Mouse (Mus musculus) hindbrain, embryonic 16.5 days (tissue): ENCODE results near the gene Trim39. TPM values are rescaled to one million over a fixed set of nuclear protein-coding genes. Genes with fewer than 3 reads are reported as not detected.
A peak's percentile ranks its signal among the peaks of the same experiment; 100 is the strongest.

Experiments
- ATAC-seq: fragments of 200-750 bp; cut with Nextera tagmentation; 2 replicates; pipeline ENCODE4 v1.8.0; 2017; ENCODE audit warnings: moderate TSS enrichment, moderate library complexity
- H3K27ac ChIP-seq: fragments of 300-500 bp; sonication (generic); 2 replicates; pipeline ENCODE4 v1.5.1; 2014; ENCODE audit warnings: low read depth, mild to moderate bottlenecking, control low read depth, low read length, moderate library complexity
- H3K27me3 ChIP-seq: fragments of 300-500 bp; sonication (generic); replicated peaks from 2 replicates; pipeline ENCODE4 v1.6.1; 2014; ENCODE audit warnings: low read length; ENCODE audit not compliant: control insufficient read depth, insufficient read depth
- H3K36me3 ChIP-seq: fragments of 300-500 bp; sonication (generic); 2 replicates; pipeline ENCODE4 v1.6.1; 2014; ENCODE audit warnings: mild to moderate bottlenecking, low read length, moderate library complexity, mixed read lengths; ENCODE audit not compliant: control insufficient read depth, insufficient read depth
- H3K4me1 ChIP-seq: fragments of 300-500 bp; sonication (generic); 2 replicates; pipeline ENCODE4 v1.6.1; 2014; ENCODE audit warnings: low read depth, low read length; ENCODE audit not compliant: control insufficient read depth, insufficient read depth
- H3K4me2 ChIP-seq: fragments of 300-500 bp; sonication (generic); 2 replicates; pipeline ENCODE4 v1.6.1; 2014; ENCODE audit warnings: mild to moderate bottlenecking, low read length, control low read depth, moderate library complexity
- H3K4me3 ChIP-seq: fragments of 300-500 bp; sonication (generic); 2 replicates; pipeline ENCODE4 v1.5.1; 2014; ENCODE audit warnings: mild to moderate bottlenecking, low read length, control low read depth, moderate library complexity
- H3K9ac ChIP-seq: fragments of 300-500 bp; sonication (generic); 2 replicates; pipeline ENCODE4 v1.6.1; 2014; ENCODE audit warnings: low read depth, mild to moderate bottlenecking, control low read depth, low read length, moderate library complexity
- H3K9me3 ChIP-seq: fragments of 300-500 bp; sonication (generic); 2 replicates; pipeline ENCODE4 v1.6.1; 2014; ENCODE audit warnings: mild to moderate bottlenecking, low read length, moderate library complexity; ENCODE audit not compliant: control insufficient read depth
- WGBS: fragments of 180-500 bp; shearing (Covaris S2); extraction: QIAGEN DNeasy Blood & Tissue Kit; methylation state at CpG from one replicate; pipeline ENCODE4 v1.1.7; 2014; 5-methylcytosine and 5-hydroxymethylcytosine counted together
- polyA plus RNA-seq: library from polyadenylated mRNA; unstranded; fragments of >200 nt; fragmentation: Nextera tagmentation; extraction: Ambion mirVana; gene quantifications from 2 replicates; pipeline ENCODE4 v1.2.1, GENCODE M21; 2015

Gene Trim39
- polyA plus RNA-seq, 1 experiment from 2014 or later, result 22.1 TPM

- 88% methylated on average over 5 of the region's 5 CpGs for WGBS
- Histone ChIP-seq H3K4me1 (peaks cover 5% of the 10 kb centered on the region), H3K36me3 (no peaks in the 10 kb centered on the region), H3K9ac (no peak overlapping the region), H3K27me3 (peaks cover 13% of the 10 kb centered on the region), H3K9me3 (no peaks in the 10 kb centered on the region), H3K4me3 (no peak overlapping the region), H3K27ac (no peak overlapping the region), H3K4me2 (no peak overlapping the region)
- no peak for ATAC-seq
Measured at GRCm38 (mm10) chr17:36233572-36233971, 38.5 kb downstream of the Trim39 start.

DNA sequence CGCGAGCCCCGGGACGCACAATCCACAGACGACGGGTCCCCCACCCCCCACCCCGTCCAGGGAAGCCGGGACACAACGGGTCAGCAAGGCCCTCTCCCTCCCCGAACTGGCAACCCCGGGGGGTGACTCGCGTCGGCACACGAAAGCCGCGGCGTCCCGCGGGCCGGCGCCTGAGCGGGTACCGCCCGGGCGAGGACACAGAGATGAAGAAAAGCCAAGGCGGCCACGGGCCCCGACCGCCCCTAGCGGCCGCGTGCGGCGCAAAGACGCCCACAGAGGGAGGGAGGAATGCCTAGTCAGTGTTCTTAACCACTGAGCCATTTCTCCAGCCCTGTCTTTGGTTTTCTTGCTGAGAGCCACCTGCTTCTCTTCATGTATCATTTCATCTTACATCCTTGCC, 40.7 kb downstream of the Trim39 start:
- no peak for ATAC-seq
- Histone ChIP-seq H3K36me3 (no peaks in the 10 kb centered on the region), H3K4me1 (no peaks in the 10 kb centered on the region), H3K9ac (no peak overlapping the region), H3K4me2 (no peak overlapping the region), H3K9me3 (no peaks in the 10 kb centered on the region), H3K4me3 (no peak overlapping the region), H3K27ac (no peak overlapping the region), H3K27me3 (peaks cover 6% of the 10 kb centered on the region)
- WGBS, result 9% methylated on average over 36 of the region's 36 CpGs

DNA sequence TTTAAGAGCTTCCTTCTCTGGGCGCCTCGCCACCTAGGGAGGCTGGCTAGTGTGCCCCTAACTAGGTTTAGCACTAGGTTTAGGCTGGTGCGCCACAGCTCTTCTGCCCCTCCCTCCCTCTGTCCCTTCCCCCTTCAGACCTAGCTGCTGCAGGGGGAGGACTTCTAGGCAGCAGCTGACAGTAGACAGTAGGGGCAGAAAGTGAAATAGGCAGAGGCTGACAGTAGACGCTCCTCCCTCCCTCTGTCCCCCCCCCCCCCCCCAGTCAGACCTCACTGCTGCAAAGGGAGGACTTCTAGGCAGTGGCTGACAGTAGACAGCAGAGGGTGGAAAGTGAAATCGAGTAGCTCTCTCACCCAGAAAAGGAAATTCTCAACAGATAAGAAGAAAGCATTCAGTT, 43.0 kb downstream of the Trim39 start:
- 12% methylated on average over 4 of the region's 5 CpGs for WGBS
- Histone ChIP-seq H3K4me1 (no peaks in the 10 kb centered on the region), H3K9ac (no peak overlapping the region), H3K4me3 (no peak overlapping the region), H3K27ac (no peak overlapping the region), H3K36me3 (no peaks in the 10 kb centered on the region), H3K9me3 (no peaks in the 10 kb centered on the region), H3K4me2 (no peak overlapping the region), H3K27me3 (peaks cover 19% of the 10 kb centered on the region)
- no peak for ATAC-seq

- Histone ChIP-seq H3K36me3 (no peaks in the 10 kb centered on the region), H3K4me2 (no peak overlapping the region), H3K4me3 (no peak overlapping the region), H3K9me3 (no peaks in the 10 kb centered on the region), H3K4me1 (no peaks in the 10 kb centered on the region), H3K27me3 (peaks cover 19% of the 10 kb centered on the region), H3K9ac (no peak overlapping the region), H3K27ac (no peak overlapping the region)
- no peak for ATAC-seq
- 18% methylated on average over 8 of the region's 8 CpGs for WGBS
Measured at GRCm38 (mm10) chr17:36226921-36227320, 45.1 kb downstream of the Trim39 start.

DNA sequence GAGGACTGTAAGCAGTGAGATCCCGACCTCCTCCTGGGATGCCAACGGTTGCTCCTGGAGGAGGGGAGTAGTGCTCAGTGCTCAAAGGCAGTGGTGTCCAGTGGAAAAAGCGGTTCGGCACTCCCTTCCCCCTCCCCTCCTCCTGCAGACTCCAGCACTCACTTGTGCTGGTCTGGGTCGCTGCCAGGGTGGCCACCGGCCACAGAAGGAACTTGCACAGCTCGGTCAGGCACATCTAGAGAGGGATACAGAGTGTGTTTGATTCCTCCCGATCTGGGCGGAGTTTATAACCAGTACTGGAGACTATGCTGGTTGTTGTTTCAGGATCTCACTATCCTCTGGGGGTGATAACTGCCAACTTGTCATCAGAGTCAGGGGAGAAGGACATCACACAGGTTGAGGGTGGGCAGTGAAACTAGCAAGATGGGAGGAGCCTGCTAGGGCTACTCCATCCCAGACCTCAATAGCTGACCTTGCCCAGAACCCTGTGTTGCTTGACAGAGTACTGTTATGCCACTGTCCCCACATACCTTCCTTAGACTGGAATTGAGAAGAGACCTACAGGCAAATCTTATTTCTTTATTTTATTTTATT, 46.7 kb downstream of the Trim39 start:
- no peaks in the 10 kb centered on the region for H3K36me3 ChIP-seq
- WGBS, result 9% methylated on average over 9 of the region's 9 CpGs
- H3K4me2 ChIP-seq, result peak overlapping the region; percentile 16
- ATAC-seq, result no peak
- H3K27me3 ChIP-seq, result peaks cover 19% of the 10 kb centered on the region
- no peak overlapping the region for H3K4me3 ChIP-seq
- no peaks in the 10 kb centered on the region for H3K4me1 ChIP-seq
- no peak overlapping the region for H3K27ac ChIP-seq
- no peaks in the 10 kb centered on the region for H3K9me3 ChIP-seq
- H3K9ac ChIP-seq, result no peak overlapping the region

DNA sequence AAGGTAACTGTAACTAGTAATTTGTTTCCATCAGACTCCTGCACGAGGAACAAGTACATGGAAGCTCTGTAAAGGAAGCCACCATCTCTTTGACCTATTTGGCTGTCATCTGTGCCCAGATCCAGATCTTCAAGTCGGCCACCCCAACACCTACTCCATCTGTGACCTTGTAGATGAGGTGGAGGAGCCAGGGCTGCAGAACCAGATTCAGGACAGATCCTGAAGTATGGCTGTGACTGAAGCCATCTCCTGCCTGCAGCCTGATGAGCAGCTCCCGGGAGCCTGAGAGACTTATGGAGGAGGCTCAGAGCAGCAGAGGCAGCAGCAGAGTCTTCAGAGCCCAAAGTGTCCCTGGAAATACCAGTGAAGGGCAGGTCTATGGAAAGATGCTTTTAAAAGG, 47.6 kb downstream of the Trim39 start:
- no peak for ATAC-seq
- Histone ChIP-seq H3K27me3 (peaks cover 19% of the 10 kb centered on the region), H3K36me3 (no peaks in the 10 kb centered on the region), H3K27ac (no peak overlapping the region), H3K4me2 (no peak overlapping the region), H3K4me3 (no peak overlapping the region), H3K9ac (no peak overlapping the region), H3K4me1 (no peaks in the 10 kb centered on the region), H3K9me3 (no peaks in the 10 kb centered on the region)
- WGBS, result 57% methylated on average over 3 of the region's 3 CpGs

GRCm38 (mm10) chr17:36218594-36219155, 53.4 kb downstream of the Trim39 start:
- H3K4me2 ChIP-seq, result no peak overlapping the region
- 62% methylated on average over 5 of the region's 5 CpGs for WGBS
- H3K27me3 ChIP-seq, result peaks cover 35% of the 10 kb centered on the region
- H3K36me3 ChIP-seq, result no peaks in the 10 kb centered on the region
- H3K9me3 ChIP-seq, result no peaks in the 10 kb centered on the region
- no peak overlapping the region for H3K27ac ChIP-seq
- no peaks in the 10 kb centered on the region for H3K4me1 ChIP-seq
- ATAC-seq, result no peak
- H3K9ac ChIP-seq, result no peak overlapping the region
- no peak overlapping the region for H3K4me3 ChIP-seq

- no peaks in the 10 kb centered on the region for H3K4me1 ChIP-seq
- no peak overlapping the region for H3K27ac ChIP-seq
- WGBS, result 4% methylated on average over 20 of the region's 20 CpGs
- peak overlapping the region; percentile 25 for H3K4me2 ChIP-seq
- H3K9me3 ChIP-seq, result no peaks in the 10 kb centered on the region
- ATAC-seq, result no peak
- no peak overlapping the region for H3K9ac ChIP-seq
- peaks cover 36% of the 10 kb centered on the region for H3K27me3 ChIP-seq
- no peaks in the 10 kb centered on the region for H3K36me3 ChIP-seq
- peak overlapping the region; percentile 17 for H3K4me3 ChIP-seq
Measured at GRCm38 (mm10) chr17:36215586-36215985, 56.5 kb downstream of the Trim39 start.
